ENCODE assay signal across 8 mouse cellular contexts in the genomic region with DNA sequence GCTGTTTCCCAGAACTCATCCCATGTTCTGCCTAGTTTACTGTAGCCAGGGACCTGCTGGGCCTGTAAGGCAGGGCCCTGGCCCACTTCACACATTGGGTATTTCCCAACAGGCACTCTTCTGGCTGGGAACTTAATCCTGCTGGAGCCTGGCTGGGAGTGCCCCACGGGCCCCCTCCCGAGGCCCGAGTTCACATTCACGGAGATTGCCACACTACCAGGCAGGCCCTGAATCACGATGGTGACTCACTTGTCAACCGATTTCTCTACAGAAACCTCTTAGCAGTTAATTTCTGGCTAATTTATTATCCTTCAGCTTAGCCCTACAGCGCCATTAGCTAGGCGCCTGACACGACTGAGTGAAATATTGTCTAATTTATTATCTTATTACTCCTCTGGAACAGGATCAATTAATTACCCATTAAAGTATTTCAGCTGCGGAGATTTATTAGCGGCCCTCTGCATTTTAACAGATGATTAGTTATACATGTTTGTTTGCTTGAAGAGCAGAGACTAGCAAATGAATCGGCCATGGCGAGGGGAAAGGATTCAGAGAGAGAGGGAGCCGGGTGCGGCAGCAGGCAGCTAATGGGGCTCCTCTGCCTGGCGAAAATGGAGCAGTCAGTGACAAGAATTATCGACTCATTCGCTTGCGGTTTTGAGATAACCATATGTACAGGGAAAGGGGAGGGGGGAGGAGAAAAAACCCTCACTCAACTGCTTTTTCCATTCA.
DNase-seq lines count a peak whose midpoint lies in the region; ATAC-seq and TF ChIP-seq lines count a peak whose summit lies in the region.

No protein-coding gene starts in this region.

- peak; percentile 60 to 61; a peak in 3 of 4 replicates for ATAC-seq in hematopoietic stem cell, adult 5-6 weeks (replicated peaks in 1 of 2; ENCODE audit: insufficient read depth in 1 of 2, low FRiP score in 2 of 2, low TSS enrichment in 1 of 2, low read depth in 1 of 2, poor library complexity in 2 of 2, severe bottlenecking in 2 of 2)
- peak; percentile 80 for ATAC-seq in liver, embryonic 13.5 days (ENCODE audit: low read depth)
- peak; percentile 85 for ATAC-seq in neural tube, embryonic 15.5 days (ENCODE audit: low FRiP score)

- no peak overlapping the region for H3K9ac ChIP-seq in liver, embryonic 13.5 days
- no peak overlapping the region for H3K9ac ChIP-seq in neural tube, embryonic 15.5 days (replicated peaks)

- no peak for DNase-seq in layer of hippocampus, adult 2 months (ENCODE audit: low spot score in 2 of 2)
- DNase-seq in layer of hippocampus, adult 9-10 months (ENCODE audit: low spot score), result no peak
- DNase-seq in adrenal gland, postnatal 36 days, result peak; percentile 73 to 79
- peak; percentile 28 for DNase-seq in liver, embryonic 13.5 days
- no peak for DNase-seq in heart, adult 18-20 months
- DNase-seq in frontal cortex, postnatal 36 days (ENCODE audit: low spot score in 2 of 2), result no peak

- H3K4me1 ChIP-seq in liver, embryonic 13.5 days (replicated peaks), result peaks cover 18% of the 10 kb centered on the region
- peaks cover 30% of the 10 kb centered on the region for H3K4me1 ChIP-seq in neural tube, embryonic 15.5 days

- H3K4me3 ChIP-seq in layer of hippocampus, adult 2 months, result no peak overlapping the region
- H3K4me3 ChIP-seq in liver, embryonic 13.5 days (replicated peaks), result no peak overlapping the region
- H3K4me3 ChIP-seq in neural tube, embryonic 15.5 days (replicated peaks), result no peak overlapping the region

- peak overlapping the region; percentile 27 for H3K4me2 ChIP-seq in liver, embryonic 13.5 days
- H3K4me2 ChIP-seq in neural tube, embryonic 15.5 days, result peak overlapping the region; percentile 39

- 41% methylated on average over 19 of the region's 19 CpGs for WGBS in liver, embryonic 13.5 days (ENCODE audit: insufficient replicate concordance)
- WGBS in neural tube, embryonic 15.5 days, result 19% methylated on average over 19 of the region's 19 CpGs

- H3K27ac ChIP-seq in layer of hippocampus, adult 2 months, result peak overlapping the region; percentile 24; the same call in 1 of the 2 replicates
- no peak overlapping the region for H3K27ac ChIP-seq in liver, embryonic 13.5 days
- H3K27ac ChIP-seq in neural tube, embryonic 15.5 days (replicated peaks), result peak overlapping the region; percentile 73

- H3K27me3 ChIP-seq in liver, embryonic 13.5 days, result 0 out of 2 replicates have a peak, but pooled peaks cover 4% of the 10 kb centered on the region
- H3K27me3 ChIP-seq in neural tube, embryonic 15.5 days (replicated peaks), result peaks cover 26% of the 10 kb centered on the region

- H3K9me3 ChIP-seq in liver, embryonic 13.5 days (replicated peaks), result no peaks in the 10 kb centered on the region
- no peaks in the 10 kb centered on the region for H3K9me3 ChIP-seq in neural tube, embryonic 15.5 days (replicated peaks)

- TF ChIP-seq CTCF in layer of hippocampus, adult 2 months (conservative IDR thresholded peaks at IDR 0.05), result no peak

- H3K36me3 ChIP-seq in liver, embryonic 13.5 days, result no peaks in the 10 kb centered on the region
- no peaks in the 10 kb centered on the region for H3K36me3 ChIP-seq in neural tube, embryonic 15.5 days

Comparison
In these comparisons a context has a peak if more than half of its experiments do, and no peak if none do; other contexts are left out.
1. DNase-seq: peak in adrenal gland, postnatal 36 days (2 of 2) and liver, embryonic 13.5 days (single experiment); none in layer of hippocampus, adult 2 months (0 of 2), layer of hippocampus, adult 9-10 months (single experiment), heart, adult 18-20 months (0 of 2) and frontal cortex, postnatal 36 days (0 of 2).
2. Peak in every context shown above with its lines, with median percentiles within 50 percentile points of each other: ATAC-seq.